Mouse (Mus musculus): Measurements from ENCODE around the gene Macf1. TPM values are rescaled to one million over a fixed set of nuclear protein-coding genes. Genes with fewer than 3 reads are reported as not detected.

Gene Macf1
- polyA plus RNA-seq, 1 experiment from 2014 or later: 84.1 TPM

- no peak for DNase-seq (ENCODE audit: low read depth, low spot score)
- H3K27me3 ChIP-seq: no peaks in the 10 kb centered on the region
- no peak for TF ChIP-seq CTCF (IDR thresholded peaks at IDR 0.05)
- POLR2A ChIA-PET: no interaction called here
- CTCF ChIA-PET: interaction anchor here (1.2 kb wide), 2 partner anchors 26 to 44 kb away, joined by 3 read pairs; no protein-coding TSS in a partner anchor
- ATAC-seq: no peak
- in situ Hi-C loops (cut with MboI; ENCODE audit: low pct_unique_long_range_greater_than_20kb): no loop called here
Measured at GRCm38 (mm10) chr4:123558496-123558895, 125.7 kb downstream of the Macf1 start.

DNA sequence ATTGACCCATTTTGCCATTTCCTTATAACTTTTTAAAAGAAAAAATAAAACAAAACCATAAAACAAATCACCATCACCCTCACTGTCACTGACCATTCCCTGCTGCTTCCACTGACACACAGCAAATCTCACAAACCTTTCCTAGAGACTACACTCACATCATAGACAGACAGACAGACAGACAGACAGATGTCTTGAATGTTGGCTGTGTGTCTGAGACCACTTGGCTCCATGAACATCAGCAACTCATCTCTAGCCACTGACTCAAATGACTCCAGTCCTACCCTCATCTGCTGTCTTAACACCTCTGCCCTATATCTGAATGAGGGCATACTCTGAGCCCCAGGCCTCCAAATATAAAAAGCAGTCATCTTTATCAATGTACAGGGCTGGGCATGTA is 128.9 kb downstream of the Macf1 start:
- POLR2A ChIA-PET: no interaction called here
- no peak for ATAC-seq
- CTCF ChIA-PET: interaction anchor here (1.1 kb wide), 1 partner anchor 16 kb away, joined by 3 read pairs; no protein-coding TSS in a partner anchor
- no peaks in the 10 kb centered on the region for H3K27me3 ChIP-seq
- TF ChIP-seq CTCF (IDR thresholded peaks at IDR 0.05): no peak
- in situ Hi-C loops (cut with MboI; ENCODE audit: low pct_unique_long_range_greater_than_20kb): no loop called here
- no peak for DNase-seq (ENCODE audit: low read depth, low spot score)

DNA sequence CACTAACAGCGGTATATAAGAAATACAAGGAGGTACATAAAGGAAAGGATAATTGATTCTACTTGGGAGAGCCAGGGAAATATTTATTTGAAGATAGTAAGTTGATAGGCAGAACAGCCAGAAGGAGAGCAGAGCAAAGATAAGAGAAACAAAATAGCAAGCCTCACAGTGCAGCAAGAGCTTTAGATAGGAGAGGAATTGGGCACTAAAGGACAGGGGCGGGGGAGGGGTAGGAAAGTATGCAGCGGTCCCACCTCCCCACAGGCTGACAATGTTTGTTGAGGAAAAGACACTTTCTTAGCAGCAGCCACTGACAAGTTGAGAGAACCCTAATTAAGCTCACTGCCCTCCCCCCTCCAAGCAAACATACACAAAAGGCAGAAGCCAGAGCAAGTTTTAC is 131.5 kb downstream of the Macf1 start:
- DNase-seq (ENCODE audit: low read depth, low spot score) (no peak), ATAC-seq (no peak)
- ChIA-PET POLR2A (no interaction called here), CTCF (interaction anchor here (0.9 kb wide), 1 partner anchor 23 kb away, joined by 3 read pairs; no protein-coding TSS in a partner anchor)
- in situ Hi-C loops (cut with MboI; ENCODE audit: low pct_unique_long_range_greater_than_20kb): no loop called here
- H3K27me3 ChIP-seq: no peaks in the 10 kb centered on the region
- no peak for TF ChIP-seq CTCF (IDR thresholded peaks at IDR 0.05)

GRCm38 (mm10) chr4:123548317-123548716 is 135.8 kb downstream of the Macf1 start:
- ATAC-seq (no peak), DNase-seq (ENCODE audit: low read depth, low spot score) (no peak)
- H3K27me3 ChIP-seq: no peaks in the 10 kb centered on the region
- ChIA-PET POLR2A (no interaction called here), CTCF (no interaction called here)
- no peak for TF ChIP-seq CTCF (IDR thresholded peaks at IDR 0.05)
- in situ Hi-C loops (cut with MboI; ENCODE audit: low pct_unique_long_range_greater_than_20kb): no loop called here

DNA sequence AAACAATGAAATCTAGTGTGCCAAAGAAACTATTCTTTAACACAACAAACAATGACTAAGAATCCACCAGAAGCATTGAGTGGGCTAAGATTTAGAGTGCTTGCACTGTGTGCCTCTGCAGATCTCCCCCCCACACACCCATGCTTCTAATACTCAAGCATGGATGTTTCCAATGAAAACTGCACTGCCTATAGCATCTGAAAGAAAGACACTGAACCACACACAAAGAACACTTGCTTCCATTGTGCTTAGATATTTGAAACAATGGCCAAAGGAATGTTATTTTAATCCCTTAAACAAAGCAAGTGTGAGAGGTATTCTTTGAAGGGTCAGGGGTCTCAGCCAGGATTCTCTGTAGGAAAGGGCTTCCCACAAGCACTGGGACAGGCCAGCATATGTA is 140.5 kb downstream of the Macf1 start:
- no peaks in the 10 kb centered on the region for H3K27me3 ChIP-seq
- DNase-seq (ENCODE audit: low read depth, low spot score) (no peak), ATAC-seq (no peak)
- ChIA-PET POLR2A (no interaction called here), CTCF (no interaction called here)
- TF ChIP-seq CTCF (IDR thresholded peaks at IDR 0.05): no peak
- in situ Hi-C loops (cut with MboI; ENCODE audit: low pct_unique_long_range_greater_than_20kb): no loop called here

GRCm38 (mm10) chr4:123535271-123535670 is 148.9 kb downstream of the Macf1 start:
- peak; percentile 82 for DNase-seq (ENCODE audit: low read depth, low spot score)
- peak; percentile 91 for TF ChIP-seq CTCF (IDR thresholded peaks at IDR 0.05)
- in situ Hi-C loops (cut with MboI; ENCODE audit: low pct_unique_long_range_greater_than_20kb): loop anchor here (5.0 kb wide), 2 partner anchors 42 to 132 kb away; no protein-coding TSS in a partner anchor
- ATAC-seq: peak; percentile 80
- H3K27me3 ChIP-seq: no peaks in the 10 kb centered on the region
- POLR2A ChIA-PET: interaction anchor here (0.9 kb wide), 1 partner anchor 49 kb away, joined by 3 read pairs; no protein-coding TSS in a partner anchor
- CTCF ChIA-PET: interaction anchor here (0.6 to 6.0 kb wide), 20 partner anchors 9 to 230 kb away, joined by 3 to 102 read pairs (median 4); no protein-coding TSS in a partner anchor

- ChIA-PET CTCF (interaction anchor here (1.1 to 3.3 kb wide), 2 partner anchors 52 to 226 kb away, joined by 4 to 8 read pairs; no protein-coding TSS in a partner anchor), POLR2A (no interaction called here)
- DNase-seq (ENCODE audit: low read depth, low spot score) (no peak), ATAC-seq (no peak)
- in situ Hi-C loops (cut with MboI; ENCODE audit: low pct_unique_long_range_greater_than_20kb): no loop called here
- peak; percentile 47 for TF ChIP-seq CTCF (IDR thresholded peaks at IDR 0.05)
- H3K27me3 ChIP-seq: no peaks in the 10 kb centered on the region
Measured at GRCm38 (mm10) chr4:123532001-123532400, 152.2 kb downstream of the Macf1 start.

GRCm38 (mm10) chr4:123530976-123531375 is 153.2 kb downstream of the Macf1 start:
- in situ Hi-C loops (cut with MboI; ENCODE audit: low pct_unique_long_range_greater_than_20kb): no loop called here
- CTCF ChIA-PET: interaction anchor here (1.1 kb wide), 1 partner anchor 53 kb away, joined by 3 read pairs; no protein-coding TSS in a partner anchor
- no peaks in the 10 kb centered on the region for H3K27me3 ChIP-seq
- ATAC-seq: no peak
- TF ChIP-seq CTCF (IDR thresholded peaks at IDR 0.05): no peak
- POLR2A ChIA-PET: no interaction called here
- DNase-seq (ENCODE audit: low read depth, low spot score): no peak

DNA sequence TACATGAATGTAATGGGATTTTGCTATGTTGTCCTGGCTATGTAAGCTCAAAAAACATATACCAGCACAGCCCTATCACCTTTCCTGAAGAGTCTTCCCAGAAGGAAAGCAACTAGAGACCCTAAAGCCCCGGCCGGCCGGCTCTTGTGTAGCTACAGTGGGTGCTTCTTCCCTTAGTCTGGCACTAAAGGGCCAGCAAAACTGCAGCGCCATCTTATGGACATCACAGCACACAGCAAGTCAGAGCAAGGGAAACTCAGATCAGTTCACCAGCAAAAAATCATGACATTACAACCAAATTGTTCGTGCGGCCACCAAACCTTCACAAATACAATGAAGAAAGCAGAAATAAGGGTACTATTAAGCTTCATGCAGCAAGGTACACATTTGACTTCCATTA is 154.9 kb downstream of the Macf1 start:
- in situ Hi-C loops (cut with MboI; ENCODE audit: low pct_unique_long_range_greater_than_20kb): no loop called here
- ChIA-PET CTCF (interaction anchor here (0.6 to 2.2 kb wide), 7 partner anchors 11 to 56 kb away, joined by 3 to 14 read pairs (median 3); no protein-coding TSS in a partner anchor), POLR2A (no interaction called here)
- DNase-seq (ENCODE audit: low read depth, low spot score) (no peak), ATAC-seq (no peak)
- TF ChIP-seq CTCF (IDR thresholded peaks at IDR 0.05): peak; percentile 71
- H3K27me3 ChIP-seq: no peaks in the 10 kb centered on the region

DNA sequence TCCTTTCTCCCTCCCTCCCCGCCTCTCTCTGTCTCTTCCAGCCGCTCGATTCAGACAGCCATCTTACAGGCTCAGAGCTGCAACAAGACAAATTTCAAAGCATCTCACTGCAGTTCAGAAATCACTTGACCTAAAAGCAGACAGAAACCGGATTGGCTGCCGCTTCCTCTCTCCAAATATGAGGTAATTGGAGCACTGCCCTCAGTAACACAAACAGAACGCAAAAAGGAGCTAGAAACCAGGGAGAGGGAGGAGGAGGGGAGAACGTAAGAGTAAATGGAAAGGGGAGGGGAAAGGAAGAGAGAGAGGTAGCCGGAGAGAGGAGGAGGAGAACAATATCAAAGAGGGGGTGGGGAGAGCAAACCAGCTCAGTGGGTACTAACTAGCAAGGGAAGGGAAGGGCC is 156.6 kb downstream of the Macf1 start:
- ATAC-seq (no peak), DNase-seq (ENCODE audit: low read depth, low spot score) (no peak)
- ChIA-PET CTCF (interaction anchor here (1.4 to 1.5 kb wide), 2 partner anchors 9 to 56 kb away, joined by 3 to 4 read pairs; no protein-coding TSS in a partner anchor), POLR2A (no interaction called here)
- in situ Hi-C loops (cut with MboI; ENCODE audit: low pct_unique_long_range_greater_than_20kb): no loop called here
- TF ChIP-seq CTCF (IDR thresholded peaks at IDR 0.05): no peak
- H3K27me3 ChIP-seq: no peaks in the 10 kb centered on the region

- CTCF ChIA-PET: interaction anchor here (1.5 kb wide), 1 partner anchor 9 kb away, joined by 3 read pairs; no protein-coding TSS in a partner anchor
- DNase-seq (ENCODE audit: low read depth, low spot score): no peak
- POLR2A ChIA-PET: no interaction called here
- TF ChIP-seq CTCF (IDR thresholded peaks at IDR 0.05): no peak
- no peak for ATAC-seq
- in situ Hi-C loops (cut with MboI; ENCODE audit: low pct_unique_long_range_greater_than_20kb): no loop called here
- no peaks in the 10 kb centered on the region for H3K27me3 ChIP-seq
Measured at GRCm38 (mm10) chr4:123526779-123527280, 157.3 kb downstream of the Macf1 start.
